Mouse (Mus musculus): ENCODE measurements around the gene Ttc23. TPM values are rescaled to one million over a fixed set of nuclear protein-coding genes. Genes with fewer than 3 reads are reported as not detected.

Ttc23 gene
- 2.6 TPM in 2 replicates for polyA plus RNA-seq (2021; fragmentation: Nextera tagmentation)
- long read RNA-seq, experiment 1, partial matches to known transcripts, result 0 of 7 reads
- long read RNA-seq, experiment 1, other reads (novel, unspliced or antisense), result 4 of 7 reads
- long read RNA-seq, experiment 2, transcript Ttc23-205 (10 exons, 1,991 nt), result major isoform, 6 of 13 reads
- long read RNA-seq, experiment 2, partial matches to known transcripts, result 1 of 13 reads
- long read RNA-seq, experiment 2, other reads (novel, unspliced or antisense), result 3 of 13 reads

GRCm38 (mm10) chr7:67647277-67647676, at the start of gene Ttc23:
Gene Ttc23, plus strand, starts transcription at chr7:67647410.

GRCm38 (mm10) chr7:67644833-67645680, 2.2 kb upstream of the Ttc23 start, which contains the start of gene Lrrc28:
Gene Lrrc28, minus strand, starts transcription at chr7:67645268.

GRCm38 (mm10) chr7:67759629-67759995, 112.4 kb downstream of the Ttc23 start, which contains the start of gene Synm:
Gene Synm, minus strand, starts transcription at chr7:67759742.

Small RNAs within 50 kb of the gene (microRNA-seq; reads per million reads assigned to microRNA genes)
- gene Gm23844, result not detected

Other genes starting within 250 kb of the Ttc23 start
- gene Lrrc28, start 2.1 kb upstream of the Ttc23 start, polyA plus RNA-seq (2021; fragmentation: Nextera tagmentation), result 35.9 and 40.5 TPM in 2 replicates
- 6.5 and 6.7 TPM in 2 replicates for gene Synm, start 112.3 kb downstream of the Ttc23 start, polyA plus RNA-seq (2021; fragmentation: Nextera tagmentation)

Data from layer of hippocampus, adult 6 months (tissue).